Mouse (Mus musculus): ENCODE measurements around the gene Galnt10. TPM values are rescaled to one million over a fixed set of nuclear protein-coding genes. Genes with fewer than 3 reads are reported as not detected.

Gene Galnt10
- polyA plus RNA-seq, 1 experiment from 2014 or later: 31.4 TPM

DNA sequence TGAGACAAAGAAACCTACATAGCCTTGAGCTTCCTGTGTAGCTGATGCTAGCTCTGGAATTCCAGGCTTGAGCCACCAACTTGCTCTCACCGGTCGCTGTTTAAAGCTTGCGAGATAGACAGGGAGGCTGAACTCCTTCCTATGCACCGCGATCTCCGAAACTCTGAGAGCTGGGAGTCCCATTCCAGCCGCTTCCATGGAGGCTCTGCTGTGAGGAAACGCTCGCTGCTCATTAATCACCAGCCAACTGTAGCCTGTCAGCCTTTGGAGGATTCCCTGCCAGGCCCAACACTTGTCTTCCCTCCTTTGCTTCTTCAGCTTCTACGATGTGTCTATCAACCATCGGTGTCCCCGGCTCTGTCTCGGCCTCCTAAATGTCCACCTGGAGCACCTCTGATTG, 29.4 kb upstream of the Galnt10 start:
- 61% methylated on average over 13 of the region's 13 CpGs for WGBS

DNA sequence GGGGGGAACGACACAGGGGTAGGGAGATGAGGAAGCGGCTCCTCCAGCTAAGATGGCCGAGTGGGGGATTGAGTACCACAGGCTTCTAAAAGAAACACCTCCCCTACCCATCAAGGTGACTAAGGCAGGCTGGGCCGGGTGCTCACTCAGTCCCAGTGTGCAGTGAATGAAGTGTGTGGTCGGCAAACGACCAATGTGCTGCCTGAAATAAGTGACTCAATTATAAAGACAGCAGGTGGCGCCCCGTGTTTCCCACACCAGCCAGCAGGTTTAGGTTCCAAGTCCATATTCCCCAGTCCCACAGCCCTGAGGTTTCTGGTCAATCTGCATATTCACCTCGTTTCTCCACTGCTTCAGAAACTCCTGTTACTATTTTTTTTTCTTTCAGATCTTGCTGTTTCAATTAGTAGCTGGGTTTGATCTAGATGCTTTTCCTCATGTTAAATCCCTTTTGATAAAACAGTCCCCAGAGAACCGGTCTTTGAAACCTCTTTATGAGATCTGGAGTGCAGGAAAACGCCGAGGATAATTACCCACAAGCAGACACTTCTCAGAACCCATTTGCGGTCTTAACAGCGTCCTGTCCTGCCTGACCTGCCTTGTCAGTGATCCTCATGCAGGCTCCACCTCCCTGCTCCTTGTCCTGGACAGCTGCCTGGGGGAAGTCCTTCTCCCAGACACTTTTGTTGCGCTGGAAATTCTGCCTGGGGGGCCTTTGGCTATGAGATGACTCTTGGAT, 27.5 kb upstream of the Galnt10 start:
- no peak for ATAC-seq (ENCODE audit: insufficient number of reproducible peaks, insufficient read depth, low FRiP score, low TSS enrichment, low read depth)
- 0 out of 2 replicates have a peak overlapping the region, but pooled peaks have one; percentile 1 for H3K4me2 ChIP-seq
- H3K27me3 ChIP-seq: peaks cover 4% of the 10 kb centered on the region; the same call in 1 of the 2 replicates

More for the DNA sequence above, 29.4 kb upstream of the Galnt10 start:
- peaks cover 4% of the 10 kb centered on the region; the same call in 1 of the 2 replicates for H3K27me3 ChIP-seq
- no peak overlapping the region for H3K27ac ChIP-seq
- no peak for ATAC-seq (ENCODE audit: insufficient number of reproducible peaks, insufficient read depth, low FRiP score, low TSS enrichment, low read depth)
- no peak overlapping the region for H3K4me2 ChIP-seq
- no peaks in the 10 kb centered on the region for H3K36me3 ChIP-seq
- peaks cover 18% of the 10 kb centered on the region for H3K4me1 ChIP-seq (replicated peaks)
- no peak overlapping the region for H3K9ac ChIP-seq (replicated peaks)
- H3K4me3 ChIP-seq (replicated peaks): no peak overlapping the region
- H3K9me3 ChIP-seq: no peaks in the 10 kb centered on the region

DNA sequence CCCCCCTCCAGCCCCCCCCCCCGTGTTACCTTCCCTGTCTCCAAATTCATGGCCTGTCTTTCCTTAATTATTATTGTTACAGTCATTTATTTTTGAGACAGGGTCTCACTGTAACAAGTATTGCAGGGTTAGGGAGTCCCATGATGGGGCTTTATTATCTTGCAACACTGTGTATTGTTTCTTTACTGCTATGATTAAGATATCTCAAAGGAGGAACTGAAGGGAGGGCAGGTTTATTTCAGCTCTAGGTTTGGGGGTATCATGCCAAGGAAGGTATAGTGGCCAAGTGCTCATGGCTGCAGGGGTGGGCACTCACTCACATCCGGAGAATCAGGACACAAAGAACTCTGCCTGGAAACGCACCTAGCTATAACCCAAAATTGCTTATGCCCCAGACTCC, 23.8 kb upstream of the Galnt10 start:
- H3K9ac ChIP-seq (replicated peaks): no peak overlapping the region
- H3K36me3 ChIP-seq: no peaks in the 10 kb centered on the region
- no peak overlapping the region for H3K27ac ChIP-seq
- no peaks in the 10 kb centered on the region for H3K9me3 ChIP-seq
- H3K4me1 ChIP-seq (replicated peaks): peaks cover 9% of the 10 kb centered on the region
- WGBS: 78% methylated on average over 3 of the region's 3 CpGs
- H3K27me3 ChIP-seq: no peaks in the 10 kb centered on the region
- no peak overlapping the region for H3K4me3 ChIP-seq (replicated peaks)
- no peak overlapping the region for H3K4me2 ChIP-seq
- no peak for ATAC-seq (ENCODE audit: insufficient number of reproducible peaks, insufficient read depth, low FRiP score, low TSS enrichment, low read depth)

More for the DNA sequence above, 27.5 kb upstream of the Galnt10 start:
- no peaks in the 10 kb centered on the region for H3K9me3 ChIP-seq
- H3K27ac ChIP-seq: no peak overlapping the region
- H3K9ac ChIP-seq (replicated peaks): no peak overlapping the region
- H3K4me1 ChIP-seq (replicated peaks): peaks cover 18% of the 10 kb centered on the region
- WGBS: 23% methylated on average over 15 of the region's 15 CpGs
- no peaks in the 10 kb centered on the region for H3K36me3 ChIP-seq
- H3K4me3 ChIP-seq (replicated peaks): no peak overlapping the region

DNA sequence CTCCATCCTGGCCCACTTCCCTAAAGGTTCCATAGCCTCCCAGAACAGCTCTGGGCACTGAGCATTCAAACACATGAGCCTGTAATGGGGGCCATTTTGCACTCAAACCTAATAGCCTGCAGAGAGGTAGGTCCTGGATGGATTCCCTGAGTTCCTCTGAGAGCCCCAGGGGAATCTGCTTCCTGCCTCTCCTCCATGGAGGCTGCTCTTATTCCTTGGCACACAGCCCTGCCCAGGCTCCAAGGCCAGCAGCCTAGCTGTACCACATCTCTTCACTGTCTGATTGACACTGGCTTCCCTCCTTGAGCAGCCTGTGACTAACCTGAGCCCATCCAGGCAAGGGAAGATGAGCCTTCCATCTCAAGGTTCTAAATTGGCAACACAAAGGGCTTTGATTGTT, 23.4 kb upstream of the Galnt10 start:
- Histone ChIP-seq H3K9ac (replicated peaks) (no peak overlapping the region), H3K4me2 (no peak overlapping the region), H3K9me3 (no peaks in the 10 kb centered on the region), H3K4me3 (replicated peaks) (no peak overlapping the region), H3K27ac (no peak overlapping the region), H3K27me3 (no peaks in the 10 kb centered on the region), H3K4me1 (replicated peaks) (peaks cover 9% of the 10 kb centered on the region), H3K36me3 (no peaks in the 10 kb centered on the region)
- no peak for ATAC-seq (ENCODE audit: insufficient number of reproducible peaks, insufficient read depth, low FRiP score, low TSS enrichment, low read depth)

DNA sequence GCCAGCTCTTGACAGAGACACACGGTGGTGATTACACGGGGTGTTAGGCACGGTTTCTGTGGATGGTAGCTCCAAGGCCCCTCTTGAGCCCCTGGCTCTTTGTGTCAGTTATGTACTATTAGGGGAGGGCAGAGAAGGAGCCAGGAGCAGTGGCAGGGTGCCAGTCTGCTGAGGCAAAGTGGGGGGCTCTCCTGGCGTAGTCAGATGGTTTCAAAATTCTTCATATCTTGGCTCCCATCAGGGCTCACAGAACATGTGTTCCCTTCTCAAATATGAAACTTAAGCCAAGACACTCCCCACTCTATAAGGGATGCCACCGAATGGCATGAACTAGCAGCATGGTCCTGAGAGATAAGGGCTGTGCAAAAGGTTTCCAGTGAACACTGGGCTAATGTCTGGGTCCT, 20.8 kb upstream of the Galnt10 start:
- Histone ChIP-seq H3K27ac (no peak overlapping the region), H3K9ac (replicated peaks) (no peak overlapping the region), H3K4me1 (replicated peaks) (0 out of 2 replicates have a peak, but pooled peaks cover 3% of the 10 kb centered on the region), H3K4me2 (no peak overlapping the region), H3K27me3 (no peaks in the 10 kb centered on the region; the same call in none of the 2 replicates), H3K36me3 (no peaks in the 10 kb centered on the region), H3K4me3 (replicated peaks) (no peak overlapping the region), H3K9me3 (no peaks in the 10 kb centered on the region)
- ATAC-seq (ENCODE audit: insufficient number of reproducible peaks, insufficient read depth, low FRiP score, low TSS enrichment, low read depth): no peak
- 68% methylated on average over 5 of the region's 5 CpGs for WGBS

DNA sequence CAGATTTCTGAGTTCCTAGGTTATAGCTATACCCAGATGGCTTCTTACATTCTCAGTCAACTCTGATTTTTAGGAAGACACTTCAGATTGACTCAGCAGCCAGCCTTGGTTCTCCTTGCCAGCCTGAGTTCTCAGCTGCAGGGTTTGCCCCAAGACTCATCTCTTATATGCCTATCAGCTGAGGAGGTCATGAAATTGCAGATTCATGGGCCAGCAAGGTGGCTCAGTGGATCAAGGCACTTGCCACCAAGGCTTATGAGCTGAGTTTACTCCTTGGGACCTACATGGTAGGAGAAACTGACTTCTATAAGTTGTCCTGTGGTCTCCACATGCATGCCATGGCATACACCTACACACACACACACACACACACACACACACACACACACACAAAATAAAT, 19.8 kb upstream of the Galnt10 start:
- 0 out of 2 replicates have a peak, but pooled peaks cover 3% of the 10 kb centered on the region for H3K4me1 ChIP-seq (replicated peaks)
- no peak overlapping the region for H3K4me3 ChIP-seq (replicated peaks)
- no peak overlapping the region for H3K4me2 ChIP-seq
- H3K27ac ChIP-seq: no peak overlapping the region
- no peaks in the 10 kb centered on the region for H3K9me3 ChIP-seq
- ATAC-seq (ENCODE audit: insufficient number of reproducible peaks, insufficient read depth, low FRiP score, low TSS enrichment, low read depth): no peak
- H3K27me3 ChIP-seq: peaks cover 4% of the 10 kb centered on the region
- no peaks in the 10 kb centered on the region for H3K36me3 ChIP-seq
- H3K9ac ChIP-seq (replicated peaks): no peak overlapping the region

DNA sequence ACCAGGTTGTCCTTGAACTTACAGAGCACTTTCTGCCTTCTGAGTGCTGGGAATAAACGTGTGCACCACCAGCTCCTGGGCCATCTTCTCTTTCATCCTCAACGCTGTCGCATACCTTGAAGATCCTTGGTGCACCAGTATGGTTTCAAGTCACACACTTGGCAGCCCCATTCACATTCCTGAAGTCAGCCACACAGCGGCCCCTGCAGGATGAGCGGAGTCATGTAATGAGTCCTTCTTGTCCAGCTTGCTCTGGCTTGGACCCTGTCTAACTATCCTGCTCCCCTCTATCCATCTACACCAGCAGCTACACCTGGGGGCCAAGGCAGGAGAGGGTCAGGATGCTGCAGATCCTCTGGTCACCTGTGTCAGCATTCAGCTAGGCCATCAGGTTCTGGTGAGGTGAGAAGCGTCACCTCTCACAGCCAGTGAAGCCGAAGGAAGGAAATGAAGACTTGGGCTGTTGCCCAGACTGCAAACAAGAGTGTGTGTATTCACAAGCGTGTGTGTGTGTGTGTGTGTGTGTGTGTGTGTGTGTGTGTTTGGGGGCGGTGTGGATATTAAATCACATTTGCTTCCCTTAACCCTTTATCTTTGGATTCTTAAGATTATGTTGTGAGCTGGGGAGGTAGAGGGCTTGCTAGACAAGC, 18.0 kb upstream of the Galnt10 start:
- ATAC-seq (ENCODE audit: insufficient number of reproducible peaks, insufficient read depth, low FRiP score, low TSS enrichment, low read depth): no peak
- H3K4me1 ChIP-seq (replicated peaks): peaks cover 15% of the 10 kb centered on the region
- no peaks in the 10 kb centered on the region for H3K36me3 ChIP-seq
- H3K27ac ChIP-seq: no peak overlapping the region
- H3K9me3 ChIP-seq: no peaks in the 10 kb centered on the region
- no peak overlapping the region for H3K4me2 ChIP-seq
- no peak overlapping the region for H3K9ac ChIP-seq (replicated peaks)
- H3K4me3 ChIP-seq (replicated peaks): no peak overlapping the region
- peaks cover 6% of the 10 kb centered on the region for H3K27me3 ChIP-seq
- 56% methylated on average over 9 of the region's 9 CpGs for WGBS

DNA sequence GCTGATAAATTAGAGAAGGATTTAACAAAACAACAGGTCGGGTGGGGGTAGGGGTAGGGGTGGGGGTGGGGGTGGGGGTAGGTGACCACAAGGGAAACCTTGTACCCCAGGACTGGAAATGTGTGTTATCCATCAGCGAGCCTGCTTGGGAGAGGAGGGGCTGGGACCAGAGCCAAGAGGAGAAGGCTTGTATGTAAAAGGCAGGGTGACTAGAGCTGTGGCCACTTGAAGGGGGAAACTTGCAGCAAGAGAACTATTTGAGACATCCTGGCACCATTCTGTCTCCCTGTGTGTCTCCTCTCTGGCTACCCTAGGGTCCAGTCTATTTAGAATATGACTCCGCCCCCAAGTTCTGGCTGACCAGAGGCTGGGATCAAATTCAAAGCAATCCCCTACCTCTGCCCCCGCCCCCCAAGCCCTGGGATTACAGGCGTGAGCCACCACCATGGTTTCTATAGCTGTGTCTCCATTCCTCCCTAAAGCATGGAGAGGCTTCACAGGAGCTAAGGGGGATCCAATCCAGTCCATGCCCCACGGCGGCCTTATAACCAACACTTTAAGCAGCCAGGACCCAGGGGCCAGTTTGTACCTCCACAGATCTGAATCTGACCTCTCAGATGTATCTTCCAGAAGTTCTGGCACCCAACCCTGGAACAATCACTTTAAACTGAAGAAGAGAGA, 13.3 kb upstream of the Galnt10 start:
- H3K4me3 ChIP-seq (replicated peaks): no peak overlapping the region
- peaks cover 32% of the 10 kb centered on the region for H3K27me3 ChIP-seq
- 67% methylated on average over 7 of the region's 7 CpGs for WGBS
- no peak overlapping the region; the same call in 1 of the 2 replicates for H3K9ac ChIP-seq (replicated peaks)
- ATAC-seq (ENCODE audit: insufficient number of reproducible peaks, insufficient read depth, low FRiP score, low TSS enrichment, low read depth): peak; percentile 24; the same call in 1 of the 2 replicates
- peak overlapping the region; percentile 24 for H3K4me2 ChIP-seq
- peaks cover 24% of the 10 kb centered on the region for H3K4me1 ChIP-seq (replicated peaks)
- no peaks in the 10 kb centered on the region for H3K36me3 ChIP-seq
- H3K27ac ChIP-seq: peak overlapping the region; percentile 64
- no peaks in the 10 kb centered on the region for H3K9me3 ChIP-seq

DNA sequence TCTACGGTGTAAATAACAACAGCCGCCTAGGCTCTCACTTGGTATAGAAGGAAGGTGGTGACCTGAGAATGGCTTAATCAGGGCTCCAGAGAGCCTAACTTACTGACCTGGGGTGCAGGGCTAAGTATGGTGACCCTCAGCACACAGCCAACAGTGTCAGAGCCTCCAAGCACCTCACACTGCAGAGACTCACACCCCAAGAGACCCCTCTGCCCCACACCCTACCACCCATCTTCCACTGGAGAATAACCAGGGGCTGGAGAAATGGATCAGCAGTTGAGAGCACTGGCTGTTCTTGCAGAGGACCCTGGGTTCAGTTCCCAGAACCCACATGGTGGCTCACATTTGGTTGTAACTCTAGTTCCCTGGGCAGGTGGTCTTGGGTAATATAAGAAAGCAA, 12.2 kb upstream of the Galnt10 start:
- ATAC-seq (ENCODE audit: insufficient number of reproducible peaks, insufficient read depth, low FRiP score, low TSS enrichment, low read depth): no peak
- WGBS: 90% methylated on average over 2 of the region's 2 CpGs
- Histone ChIP-seq H3K9me3 (no peaks in the 10 kb centered on the region), H3K27ac (no peak overlapping the region), H3K27me3 (peaks cover 32% of the 10 kb centered on the region), H3K36me3 (no peaks in the 10 kb centered on the region), H3K4me2 (no peak overlapping the region), H3K4me3 (replicated peaks) (no peak overlapping the region), H3K9ac (replicated peaks) (no peak overlapping the region), H3K4me1 (replicated peaks) (peaks cover 24% of the 10 kb centered on the region)

DNA sequence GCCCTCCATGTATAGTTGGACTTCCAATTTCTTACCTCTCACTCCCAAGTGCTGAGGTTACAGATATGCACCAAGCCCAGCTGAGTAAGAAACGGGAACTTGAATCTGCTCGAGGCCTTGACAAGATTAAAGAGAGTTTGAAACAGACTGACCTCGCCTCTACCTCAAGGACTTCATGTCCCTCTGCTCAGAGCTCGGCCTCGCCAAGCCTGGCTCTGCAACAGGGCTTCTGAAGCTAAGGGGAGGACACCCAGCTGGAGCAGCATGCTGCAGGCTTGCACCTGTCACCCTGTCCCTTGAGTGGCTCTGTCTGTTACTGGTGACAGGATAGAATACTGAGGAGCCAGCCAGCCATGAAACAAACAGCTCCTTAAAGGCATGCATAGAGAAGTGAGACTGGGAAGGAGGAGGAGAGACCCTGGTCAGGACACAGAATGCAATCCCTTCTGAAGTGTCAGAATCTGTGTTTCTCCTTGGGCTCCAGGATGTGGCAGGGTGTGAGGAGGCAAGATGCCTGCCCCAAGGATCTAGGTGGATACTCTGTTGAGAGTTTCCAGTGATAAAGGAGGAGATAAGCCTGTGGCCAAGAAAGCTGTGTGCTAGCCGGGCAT, 11.2 kb upstream of the Galnt10 start:
- Histone ChIP-seq H3K4me3 (replicated peaks) (no peak overlapping the region), H3K36me3 (no peaks in the 10 kb centered on the region), H3K4me1 (replicated peaks) (peaks cover 22% of the 10 kb centered on the region), H3K4me2 (no peak overlapping the region), H3K27ac (no peak overlapping the region), H3K9ac (replicated peaks) (no peak overlapping the region), H3K9me3 (no peaks in the 10 kb centered on the region), H3K27me3 (peaks cover 32% of the 10 kb centered on the region)
- ATAC-seq (ENCODE audit: insufficient number of reproducible peaks, insufficient read depth, low FRiP score, low TSS enrichment, low read depth): no peak
- 80% methylated on average over 6 of the region's 6 CpGs for WGBS

DNA sequence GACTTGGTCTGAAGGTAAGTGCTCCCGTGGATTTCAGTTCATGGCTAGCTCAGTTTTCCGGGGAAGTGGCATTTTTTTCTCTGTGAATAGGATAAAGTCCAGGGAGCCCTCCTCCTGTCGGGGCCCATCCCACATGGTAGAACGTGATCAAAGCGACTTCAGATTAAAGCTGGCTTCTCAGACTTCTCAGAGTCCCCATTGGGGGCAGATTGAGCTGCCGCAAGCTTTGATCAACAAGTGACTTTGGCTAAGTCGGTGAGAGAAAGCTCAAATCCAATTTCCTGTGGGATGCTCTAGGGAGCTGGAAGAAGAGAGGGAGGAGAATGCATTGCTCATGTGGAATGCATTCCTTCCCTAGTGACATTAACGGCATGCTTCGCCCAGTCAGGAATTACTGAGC, 10.1 kb upstream of the Galnt10 start:
- no peak overlapping the region for H3K4me3 ChIP-seq (replicated peaks)
- H3K9ac ChIP-seq (replicated peaks): no peak overlapping the region
- peaks cover 31% of the 10 kb centered on the region for H3K27me3 ChIP-seq
- H3K9me3 ChIP-seq: no peaks in the 10 kb centered on the region
- no peak overlapping the region for H3K4me2 ChIP-seq
- no peak overlapping the region for H3K27ac ChIP-seq
- ATAC-seq (ENCODE audit: insufficient number of reproducible peaks, insufficient read depth, low FRiP score, low TSS enrichment, low read depth): no peak
- H3K36me3 ChIP-seq: no peaks in the 10 kb centered on the region
- peaks cover 21% of the 10 kb centered on the region for H3K4me1 ChIP-seq (replicated peaks)
- 17% methylated on average over 9 of the region's 9 CpGs for WGBS
